Mouse (Mus musculus) liver, adult 2 months (tissue): ENCODE data around the gene Trpm2.

ENCODE experiments used
- CTCF ChIP-seq: fragments of 200-500 bp; IDR thresholded peaks from 2 replicates; pipeline ENCODE4 v1.5.1; 2011; ENCODE audit warnings: low read depth, low read length, control low read depth
- POLR2A ChIP-seq: fragments of 200-500 bp; IDR thresholded peaks from 2 replicates; pipeline ENCODE4 v1.6.1; 2011; ENCODE audit warnings: low read length, control low read depth; ENCODE audit not compliant: insufficient read depth; ENCODE audit errors: extremely low read depth

DNA sequence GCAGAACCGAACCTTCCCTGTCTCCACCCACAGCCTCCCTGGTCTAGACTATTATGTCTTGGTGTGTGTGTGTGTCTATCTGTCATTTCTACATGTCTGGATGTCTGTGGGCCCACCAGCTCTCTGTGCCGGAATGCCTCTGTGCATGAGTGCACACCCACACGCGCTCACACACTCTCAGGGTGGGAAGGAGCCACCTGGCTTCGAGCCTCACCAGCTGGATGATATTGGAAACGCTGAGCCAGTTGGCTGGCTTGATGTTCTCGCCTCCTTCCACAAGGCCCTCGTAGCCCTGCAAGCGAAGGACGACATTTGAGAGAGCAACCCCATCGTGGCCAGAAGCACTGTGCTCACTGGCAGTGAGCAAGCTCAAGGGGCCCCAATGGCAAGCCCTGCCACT is 31.4 kb upstream of the Trpm2 start:
- TF ChIP-seq CTCF (no peak), POLR2A (no peak)
